Mouse (Mus musculus) liver, postnatal 0 days (tissue): ENCODE results near the gene Gm49661. TPM values are rescaled to one million over a fixed set of nuclear protein-coding genes. Genes with fewer than 3 reads are reported as not detected.
A peak's percentile ranks its signal among the peaks of the same experiment; 100 is the strongest.

ENCODE experiments used
- ATAC-seq: fragments of 200-750 bp; cut with Nextera tagmentation; 2 replicates; pipeline ENCODE4 v1.8.0; 2017; ENCODE audit warnings: mild to moderate bottlenecking, moderate library complexity
- DNase-seq: peaks from one replicate; pipeline ENCODE4 v3.0.0-alpha.2; 2016
- H3K27ac ChIP-seq: fragments of 300-500 bp; sonication (generic); 2 replicates; pipeline ENCODE4 v1.5.1; 2014; ENCODE audit warnings: antibody characterized with exemption, moderate library complexity, mild to moderate bottlenecking, low read depth
- H3K27me3 ChIP-seq: fragments of 300-500 bp; sonication (generic); 2 replicates; pipeline ENCODE4 v1.6.1; 2014; ENCODE audit warnings: low read length, control low read depth, mixed read lengths; ENCODE audit not compliant: insufficient read depth
- H3K36me3 ChIP-seq: fragments of 300-500 bp; sonication (generic); replicated peaks from 2 replicates; pipeline ENCODE4 v1.6.1; 2014; ENCODE audit warnings: mild to moderate bottlenecking, control low read depth, low read length, moderate library complexity, mixed read lengths; ENCODE audit not compliant: insufficient read depth
- H3K4me1 ChIP-seq: fragments of 300-500 bp; sonication (generic); 2 replicates; pipeline ENCODE4 v1.6.1; 2014; ENCODE audit warnings: antibody characterized with exemption, mild to moderate bottlenecking, control low read depth; ENCODE audit not compliant: insufficient read depth
- H3K4me2 ChIP-seq: fragments of 300-500 bp; sonication (generic); 2 replicates; pipeline ENCODE4 v1.6.1; 2014; ENCODE audit warnings: low read depth, mild to moderate bottlenecking, low read length, moderate library complexity, mixed read lengths
- H3K4me3 ChIP-seq: fragments of 300-500 bp; sonication (generic); 2 replicates; pipeline ENCODE4 v1.5.1; 2014; ENCODE audit warnings: low read depth, low read length
- H3K9ac ChIP-seq: fragments of 300-500 bp; sonication (generic); replicated peaks from 2 replicates; pipeline ENCODE4 v1.6.1; 2014; ENCODE audit warnings: mild to moderate bottlenecking, moderate library complexity
- H3K9me3 ChIP-seq: fragments of 300-500 bp; sonication (generic); 2 replicates; pipeline ENCODE4 v1.6.1; 2016; ENCODE audit warnings: mild to moderate bottlenecking, control low read depth, low read length, mixed read lengths
- CTCF ChIP-seq: sonication (generic); IDR thresholded peaks from 2 replicates; pipeline ENCODE4 v1.5.1; 2016; ENCODE audit warnings: antibody characterized with exemption, low read depth
- EP300 ChIP-seq: IDR thresholded peaks from 2 replicates; pipeline ENCODE4 v1.6.1; 2016; ENCODE audit warnings: antibody characterized with exemption, low read depth, mild to moderate bottlenecking
- WGBS: fragments of 180-500 bp; shearing (Covaris S2); extraction: QIAGEN DNeasy Blood & Tissue Kit; methylation state at CpG from one replicate; pipeline ENCODE4 v1.1.7; 2014; ENCODE audit not compliant: insufficient replicate concordance; 5-methylcytosine and 5-hydroxymethylcytosine counted together
- polyA plus RNA-seq: library from polyadenylated mRNA; unstranded; fragments of >200 nt; fragmentation: Nextera tagmentation; extraction: Ambion mirVana; gene quantifications from 2 replicates; pipeline ENCODE4 v1.2.1, GENCODE M21; 2015

Gene Gm49661
- polyA plus RNA-seq, 1 experiment from 2014 or later, result not detected

- no peak for TF ChIP-seq CTCF
- TF ChIP-seq EP300, result no peak
- H3K36me3 ChIP-seq, result no peaks in the 10 kb centered on the region
- no peaks in the 10 kb centered on the region for H3K9me3 ChIP-seq
- no peak overlapping the region; the same call in 1 of the 2 replicates for H3K4me3 ChIP-seq
- no peak overlapping the region for H3K9ac ChIP-seq
- H3K4me1 ChIP-seq, result no peaks in the 10 kb centered on the region; the same call in none of the 2 replicates
- H3K4me2 ChIP-seq, result peak overlapping the region; percentile 70; the same call in 1 of the 2 replicates
- H3K27ac ChIP-seq, result no peak overlapping the region
- H3K27me3 ChIP-seq, result peaks cover 52% of the 10 kb centered on the region
- DNase-seq, result no peak
- WGBS, result 53% methylated on average over 13 of the region's 13 CpGs
- ATAC-seq, result no peak
These were observed 31.4 kb downstream of the Gm49661 start for GRCm38 (mm10) chr8:84937620-84938485.

- Histone ChIP-seq H3K36me3 (no peaks in the 10 kb centered on the region), H3K9ac (0 out of 2 replicates have a peak within 1 kb of the TSS, but pooled peaks have one; percentile 16), H3K27me3 (peaks cover 52% of the 10 kb centered on the region), H3K4me3 (peak within 1 kb of the TSS; percentile 44), H3K4me2 (peak within 1 kb of the TSS; percentile 70), H3K4me1 (no peaks in the 10 kb centered on the region; the same call in none of the 2 replicates), H3K27ac (no peak within 1 kb of the TSS), H3K9me3 (no peaks in the 10 kb centered on the region)
- TF ChIP-seq EP300 (no peak), CTCF (peak; percentile 69)
- peak; percentile 80 for DNase-seq
- WGBS, result 2% methylated on average over 46 of the region's 50 CpGs
- peak; percentile 67 for ATAC-seq
These were observed 32.2 kb downstream of the Gm49661 start, which contains the start of gene Mast1 for GRCm38 (mm10) chr8:84936962-84937546. Mast1 (minus strand) TSS chr8:84937359.

- Histone ChIP-seq H3K9ac (no peak overlapping the region), H3K4me2 (peak overlapping the region; percentile 70), H3K36me3 (no peaks in the 10 kb centered on the region), H3K4me1 (no peaks in the 10 kb centered on the region; the same call in none of the 2 replicates), H3K27me3 (peaks cover 54% of the 10 kb centered on the region), H3K27ac (no peak overlapping the region), H3K9me3 (no peaks in the 10 kb centered on the region), H3K4me3 (peak overlapping the region; percentile 44)
- DNase-seq (no peak), ATAC-seq (no peak)
- 25% methylated on average over 23 of the region's 23 CpGs for WGBS
- TF ChIP-seq EP300 (no peak), CTCF (no peak)
These were observed 32.9 kb downstream of the Gm49661 start for GRCm38 (mm10) chr8:84936041-84936961.

- Histone ChIP-seq H3K27ac (no peak overlapping the region), H3K36me3 (no peaks in the 10 kb centered on the region), H3K4me1 (no peaks in the 10 kb centered on the region; the same call in none of the 2 replicates), H3K9me3 (no peaks in the 10 kb centered on the region), H3K4me2 (no peak overlapping the region), H3K9ac (no peak overlapping the region), H3K27me3 (peaks cover 58% of the 10 kb centered on the region), H3K4me3 (no peak overlapping the region)
- no peak for TF ChIP-seq CTCF
- WGBS, result 3% methylated on average over 14 of the region's 14 CpGs
- no peak; the same call in 1 of the 2 replicates for ATAC-seq
- no peak for DNase-seq
These were observed 33.7 kb downstream of the Gm49661 start for GRCm38 (mm10) chr8:84935489-84935888.

- ATAC-seq (no peak), DNase-seq (no peak)
- Histone ChIP-seq H3K4me2 (no peak overlapping the region), H3K9ac (no peak overlapping the region), H3K4me1 (no peaks in the 10 kb centered on the region; the same call in none of the 2 replicates), H3K27me3 (peaks cover 64% of the 10 kb centered on the region), H3K9me3 (no peaks in the 10 kb centered on the region), H3K27ac (no peak overlapping the region), H3K36me3 (no peaks in the 10 kb centered on the region), H3K4me3 (no peak overlapping the region)
- 3% methylated on average over 15 of the region's 15 CpGs for WGBS
- TF ChIP-seq EP300 (no peak), CTCF (no peak)
These were observed 34.4 kb downstream of the Gm49661 start for GRCm38 (mm10) chr8:84934860-84935259.
